Mouse (Mus musculus) cerebellum, adult 11 months (tissue): ENCODE measurements around the gene Prkce.

Experiments used
- DNase-seq: peaks from one replicate; pipeline ENCODE4 v3.0.0; 2022

The Prkce gene

GRCm38 (mm10) chr17:86263985-86264649, 96.5 kb downstream of the Prkce start:
- DNase-seq = peak; percentile 44

- DNase-seq = peak; percentile 98
Measured at GRCm38 (mm10) chr17:86266051-86266450, 98.5 kb downstream of the Prkce start.

GRCm38 (mm10) chr17:86267126-86267760, 99.7 kb downstream of the Prkce start:
- peak; percentile 35 for DNase-seq

- DNase-seq = no peak
Measured at GRCm38 (mm10) chr17:86269639-86270038, 102.1 kb downstream of the Prkce start.

GRCm38 (mm10) chr17:86270523-86270922, 102.9 kb downstream of the Prkce start:
- DNase-seq = no peak

GRCm38 (mm10) chr17:86271277-86271676, 103.7 kb downstream of the Prkce start:
- DNase-seq = no peak

- no peak for DNase-seq
Measured at GRCm38 (mm10) chr17:86272961-86273360, 105.4 kb downstream of the Prkce start.

- no peak for DNase-seq
Measured at GRCm38 (mm10) chr17:86273566-86274349, 106.2 kb downstream of the Prkce start.

- DNase-seq = no peak
Measured at GRCm38 (mm10) chr17:86274350-86274744, 106.8 kb downstream of the Prkce start.

GRCm38 (mm10) chr17:86276381-86276780, 108.8 kb downstream of the Prkce start:
- DNase-seq = no peak

- DNase-seq = no peak
Measured at GRCm38 (mm10) chr17:86277032-86277798, 109.6 kb downstream of the Prkce start.

- DNase-seq = no peak
Measured at GRCm38 (mm10) chr17:86277999-86278526, 110.5 kb downstream of the Prkce start.

- peak; percentile 59 for DNase-seq
Measured at GRCm38 (mm10) chr17:86279751-86280150, 112.2 kb downstream of the Prkce start.

GRCm38 (mm10) chr17:86283741-86284140, 116.2 kb downstream of the Prkce start:
- DNase-seq = peak; percentile 57

- no peak for DNase-seq
Measured at GRCm38 (mm10) chr17:86285058-86285457, 117.5 kb downstream of the Prkce start.

- DNase-seq = no peak
Measured at GRCm38 (mm10) chr17:86286747-86287271, 119.2 kb downstream of the Prkce start.

- no peak for DNase-seq
Measured at GRCm38 (mm10) chr17:86292711-86293110, 125.1 kb downstream of the Prkce start.

GRCm38 (mm10) chr17:86293247-86293744, 125.7 kb downstream of the Prkce start:
- no peak for DNase-seq

- DNase-seq = no peak
Measured at GRCm38 (mm10) chr17:86299576-86299975, 132.0 kb downstream of the Prkce start.

- no peak for DNase-seq
Measured at GRCm38 (mm10) chr17:86300774-86301595, 133.4 kb downstream of the Prkce start.

GRCm38 (mm10) chr17:86302266-86302665, 134.7 kb downstream of the Prkce start:
- peak; percentile 87 for DNase-seq
